Mouse (Mus musculus): ENCODE data around the gene Ascl5. TPM values are rescaled to one million over a fixed set of nuclear protein-coding genes. Genes with fewer than 3 reads are reported as not detected.

Gene Ascl5
- total RNA-seq, 2 experiments from 2014 or later: 0.87 to 1.9 TPM

DNA sequence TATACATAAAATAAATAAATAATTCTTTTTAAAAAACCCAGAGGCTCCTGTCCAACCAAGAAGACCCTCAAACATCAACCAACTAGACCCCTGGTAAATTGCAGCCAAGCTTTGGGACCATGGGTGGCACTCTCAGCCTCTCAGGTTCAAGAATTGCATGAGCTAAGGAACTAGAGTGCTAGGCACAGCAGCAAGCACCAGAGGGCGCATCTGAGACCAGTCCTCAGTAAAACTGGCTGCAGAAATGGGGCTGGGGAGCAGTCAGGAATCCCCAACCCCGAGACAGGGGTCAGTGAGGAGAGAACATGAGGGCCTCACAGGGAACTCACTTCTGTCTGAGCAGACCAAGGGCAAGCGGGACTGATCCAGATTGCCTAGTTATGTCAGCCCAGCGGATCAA lies 4.8 kb upstream of the Ascl5 start:
- intact Hi-C loops (cut with DNase I): loop anchor here (5.0 kb wide), 2 partner anchors 167 to 412 kb away; partner anchors contain the start of gene Mroh3
- DNase-seq (ENCODE audit: low spot score in 2 of 2): peak; percentile 67 to 75

DNA sequence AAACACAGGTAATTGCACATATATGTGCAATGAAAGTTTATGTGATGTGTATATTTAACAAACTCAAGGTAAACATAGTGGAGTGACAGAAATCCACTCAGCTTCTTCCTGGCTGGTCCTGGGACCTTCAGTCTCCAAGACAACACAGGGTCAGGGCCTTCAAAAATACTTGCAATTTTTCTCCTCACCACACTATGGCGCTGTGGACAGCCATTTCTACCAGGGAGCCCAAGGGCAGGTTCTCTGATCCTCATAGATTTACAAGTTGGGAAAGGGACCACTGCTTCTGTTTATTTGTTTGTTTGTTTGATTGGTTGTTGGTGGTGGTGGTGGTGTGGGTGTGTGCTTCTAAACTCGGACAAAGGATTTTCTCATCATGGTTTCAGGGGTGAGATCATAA lies 3.2 kb upstream of the Ascl5 start:
- intact Hi-C loops (cut with DNase I): loop anchor here (5.0 kb wide), 2 partner anchors 165 to 410 kb away; partner anchors contain the start of gene Mroh3
- DNase-seq (ENCODE audit: low spot score in 2 of 2): no peak

- intact Hi-C loops (cut with DNase I): loop anchor here (5.0 kb wide), 2 partner anchors 164 to 409 kb away; partner anchors contain the start of gene Mroh3
- DNase-seq (ENCODE audit: low spot score in 2 of 2): no peak
Observed at GRCm38 (mm10) chr1:136047894-136048293, 2.7 kb upstream of the Ascl5 start.

DNA sequence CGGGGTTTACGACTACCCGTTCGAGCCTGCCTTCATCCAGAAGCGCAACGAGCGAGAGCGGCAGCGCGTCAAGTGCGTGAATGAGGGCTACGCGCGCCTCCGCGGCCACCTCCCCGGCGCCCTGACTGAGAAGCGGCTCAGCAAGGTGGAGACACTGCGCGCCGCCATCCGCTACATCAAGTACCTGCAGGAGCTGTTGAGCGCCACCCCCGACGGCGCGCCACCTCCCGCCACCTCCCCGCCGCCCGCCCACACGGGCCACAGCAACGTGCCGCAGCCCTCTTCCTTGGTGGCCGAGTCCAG lies 360 bp downstream of the Ascl5 start:
- intact Hi-C loops (cut with DNase I): loop anchor here (2.0 kb wide), 2 partner anchors 26 to 116 kb away; no protein-coding TSS in a partner anchor
- DNase-seq (ENCODE audit: low spot score in 2 of 2): peak in 1 of 2 experiments; percentile 45

- peak; percentile 81 to 93 for DNase-seq (ENCODE audit: low spot score in 2 of 2)
- intact Hi-C loops (cut with DNase I): loop anchor here (2.0 kb wide), 2 partner anchors 25 to 115 kb away; no protein-coding TSS in a partner anchor
Observed at GRCm38 (mm10) chr1:136051465-136051864, 861 bp downstream of the Ascl5 start.

GRCm38 (mm10) chr1:136052547-136052946 lies 1.9 kb downstream of the Ascl5 start, which contains the start of gene Cacna1s:
Gene Cacna1s, plus strand, starts transcription at chr1:136052750.
- intact Hi-C loops (cut with DNase I): no loop called here

DNA sequence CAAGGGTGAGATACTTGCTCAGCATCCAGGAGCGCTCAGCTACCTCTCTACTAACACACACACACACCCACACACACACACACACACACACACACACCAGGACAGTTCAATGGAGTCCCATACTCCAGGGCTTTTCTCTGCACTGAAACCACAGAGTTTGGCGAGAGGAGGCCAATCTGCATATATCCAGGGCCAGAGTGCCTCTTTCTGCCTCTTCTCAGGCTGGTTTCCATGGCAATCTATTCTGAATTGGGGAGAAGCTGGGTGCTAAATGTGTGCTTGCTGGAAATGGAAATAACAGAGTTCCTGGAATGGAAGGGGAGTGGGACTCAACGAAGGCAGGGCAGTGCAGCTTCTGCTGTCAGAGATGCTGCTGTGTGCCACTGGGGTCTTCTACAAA lies 5.2 kb downstream of the Ascl5 start:
- intact Hi-C loops (cut with DNase I): loop anchor here (2.0 kb wide), 1 partner anchor 77 kb away; no protein-coding TSS in a partner anchor

More at GRCm38 (mm10) chr1:136052547-136052946, 1.9 kb downstream of the Ascl5 start, which contains the start of gene Cacna1s:
- DNase-seq (ENCODE audit: low spot score in 2 of 2): no peak

DNA sequence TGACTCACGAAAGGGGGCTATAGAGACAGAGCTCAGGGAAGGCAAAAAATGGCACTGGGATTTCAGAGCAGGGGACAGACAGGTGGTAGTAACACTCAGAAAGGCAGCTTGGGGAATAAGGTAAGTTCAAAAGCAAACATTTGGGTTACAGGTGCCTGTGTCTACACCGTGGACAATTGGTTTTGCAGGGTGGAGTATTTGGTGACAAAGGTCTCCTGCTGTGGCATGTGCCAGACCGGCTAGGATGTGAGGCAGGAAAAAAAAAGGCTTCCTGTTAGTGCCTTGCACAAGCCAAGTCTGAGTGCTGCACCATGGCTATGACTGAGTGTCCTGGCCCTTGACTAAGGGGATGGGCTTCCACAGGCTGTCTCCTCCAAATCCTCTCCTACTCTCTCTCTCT lies 8.0 kb downstream of the Ascl5 start:
- intact Hi-C loops (cut with DNase I): no loop called here

More for the DNA sequence above, 5.2 kb downstream of the Ascl5 start:
- peak; percentile 59 to 94 for DNase-seq (ENCODE audit: low spot score in 2 of 2)

DNA sequence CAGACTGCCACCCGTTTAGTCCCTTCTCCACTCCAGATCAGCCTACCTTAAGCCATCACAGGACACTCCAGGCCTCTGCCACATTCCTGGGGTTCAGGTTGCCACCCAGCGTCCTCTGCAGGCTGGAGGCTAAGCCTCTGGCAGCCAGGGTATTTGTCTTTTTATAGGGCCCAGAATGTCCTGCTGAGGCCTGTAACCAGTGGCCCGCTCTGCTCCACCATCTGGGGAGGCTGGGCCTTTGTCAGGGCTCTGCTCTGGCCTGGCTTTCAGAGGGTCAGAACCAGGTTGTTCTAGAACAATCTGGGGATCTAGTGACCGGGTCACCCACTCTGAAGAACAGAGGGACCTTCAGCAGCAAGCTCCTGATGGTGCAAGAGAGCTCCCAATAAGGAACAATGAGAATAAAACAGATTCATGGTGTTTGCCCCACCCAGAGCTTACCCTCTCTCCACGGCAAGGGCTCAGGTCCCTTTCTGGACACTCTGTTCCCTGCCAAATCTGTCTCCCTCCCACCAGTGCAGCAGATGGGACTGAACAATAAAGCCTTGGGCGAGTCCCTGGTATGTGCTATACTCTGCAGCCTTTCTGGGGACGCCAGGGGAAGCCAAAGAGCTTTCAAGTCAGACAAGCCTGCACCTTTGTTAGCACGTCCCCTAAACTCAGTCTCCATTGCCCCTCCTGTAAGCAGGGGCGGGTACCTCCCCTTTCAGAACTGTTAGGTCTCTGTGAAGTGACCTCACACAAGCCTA lies 10.6 kb downstream of the Ascl5 start:
- DNase-seq (ENCODE audit: low spot score in 2 of 2): peak; percentile 84 to 91
- intact Hi-C loops (cut with DNase I): no loop called here

More for the DNA sequence above, 8.0 kb downstream of the Ascl5 start:
- DNase-seq (ENCODE audit: low spot score in 2 of 2): no peak

DNA sequence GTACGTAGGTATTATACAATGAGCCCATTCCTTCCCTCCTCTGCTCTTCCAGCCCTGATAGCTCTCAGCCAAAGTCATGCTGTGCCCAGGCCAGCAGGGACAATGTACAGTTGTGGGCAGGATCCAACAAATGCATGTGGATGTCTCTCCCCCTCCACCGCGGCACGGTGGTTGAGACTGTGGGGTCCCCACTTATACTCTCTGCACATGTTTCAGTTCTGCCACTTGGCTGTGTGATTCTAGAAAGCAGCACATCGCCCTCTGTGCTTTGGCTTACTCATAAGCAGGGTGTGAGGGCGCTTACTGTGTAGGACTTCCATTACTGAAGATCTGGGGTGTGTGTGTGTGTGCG lies 11.2 kb downstream of the Ascl5 start:
- intact Hi-C loops (cut with DNase I): no loop called here
- DNase-seq (ENCODE audit: low spot score in 2 of 2): peak in 1 of 2 experiments; percentile 54

DNA sequence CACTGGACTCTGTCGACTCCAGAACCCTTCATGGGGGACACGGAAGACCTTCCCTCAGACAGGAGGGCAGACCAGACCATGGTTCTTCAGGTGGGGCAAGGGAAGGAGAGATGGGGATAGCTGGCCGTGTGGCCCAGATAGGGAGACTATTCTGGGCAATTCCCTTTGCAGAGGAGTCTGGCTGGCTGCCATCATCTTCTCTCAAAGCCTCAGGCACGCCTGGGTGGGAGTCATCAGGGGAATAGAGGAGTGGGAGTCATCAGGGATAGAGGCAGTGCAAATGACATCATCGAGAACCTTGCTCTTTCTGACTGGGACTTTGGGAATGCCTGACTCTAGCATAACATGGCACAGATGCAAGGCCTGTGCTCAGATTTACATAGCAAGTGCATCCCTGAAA lies 13.4 kb downstream of the Ascl5 start:
- no peak for DNase-seq (ENCODE audit: low spot score in 2 of 2)
- intact Hi-C loops (cut with DNase I): no loop called here

DNA sequence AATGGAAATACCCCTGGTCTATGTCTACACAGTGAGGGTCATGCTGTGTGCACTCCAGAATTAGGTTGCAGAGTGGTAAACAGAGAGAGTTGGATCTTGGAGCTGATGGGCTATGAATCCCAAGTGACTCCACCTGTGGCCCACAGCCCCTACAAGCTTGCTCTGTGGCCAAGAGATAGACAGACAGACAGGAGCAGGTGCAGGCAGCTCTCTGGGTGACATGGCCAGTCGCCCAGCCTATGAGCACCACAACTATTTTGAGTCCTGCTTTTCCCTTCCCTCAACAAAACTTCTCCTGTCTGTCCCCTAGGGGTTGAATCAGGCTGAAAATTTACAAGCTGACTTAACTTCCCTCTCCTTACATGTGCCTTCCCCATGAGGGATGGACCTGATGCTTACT lies 16.0 kb downstream of the Ascl5 start:
- no peak for DNase-seq (ENCODE audit: low spot score in 2 of 2)
- intact Hi-C loops (cut with DNase I): no loop called here

DNA sequence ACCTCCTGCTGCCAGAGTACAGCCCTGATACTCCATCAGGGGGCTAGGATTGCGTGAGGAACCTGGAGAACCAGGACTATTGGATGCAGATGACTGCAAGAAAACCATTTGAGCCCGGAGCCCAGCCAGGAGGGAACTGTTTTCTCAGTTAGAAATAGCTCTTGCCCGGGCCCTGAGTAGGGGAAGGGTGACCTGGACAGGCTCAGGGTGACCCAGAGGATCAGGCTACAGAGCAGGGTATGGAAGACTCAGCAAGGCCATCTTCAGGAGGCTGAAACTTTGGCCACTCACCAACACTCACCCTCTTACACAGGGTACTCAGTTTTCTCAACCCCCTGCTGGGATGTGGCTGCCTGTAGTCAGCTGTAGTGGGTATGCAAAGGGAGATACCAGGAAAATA lies 17.0 kb downstream of the Ascl5 start:
- no peak for DNase-seq (ENCODE audit: low spot score in 2 of 2)
- intact Hi-C loops (cut with DNase I): no loop called here

- intact Hi-C loops (cut with DNase I): loop anchor here (2.0 kb wide), 1 partner anchor 25 kb away; the partner anchor contains the start of gene Ascl5
- DNase-seq (ENCODE audit: low spot score in 2 of 2): peak; percentile 43 to 54
Observed at GRCm38 (mm10) chr1:136076086-136076485, 25.5 kb downstream of the Ascl5 start.

GRCm38 (mm10) chr1:136077656-136078055 lies 27.1 kb downstream of the Ascl5 start:
- intact Hi-C loops (cut with DNase I): loop anchor here (2.0 kb wide), 1 partner anchor 27 kb away; the partner anchor contains the start of gene Ascl5
- DNase-seq (ENCODE audit: low spot score in 2 of 2): no peak

- intact Hi-C loops (cut with DNase I): no loop called here
- no peak for DNase-seq (ENCODE audit: low spot score in 2 of 2)
Observed at GRCm38 (mm10) chr1:136081161-136081560, 30.6 kb downstream of the Ascl5 start.

DNA sequence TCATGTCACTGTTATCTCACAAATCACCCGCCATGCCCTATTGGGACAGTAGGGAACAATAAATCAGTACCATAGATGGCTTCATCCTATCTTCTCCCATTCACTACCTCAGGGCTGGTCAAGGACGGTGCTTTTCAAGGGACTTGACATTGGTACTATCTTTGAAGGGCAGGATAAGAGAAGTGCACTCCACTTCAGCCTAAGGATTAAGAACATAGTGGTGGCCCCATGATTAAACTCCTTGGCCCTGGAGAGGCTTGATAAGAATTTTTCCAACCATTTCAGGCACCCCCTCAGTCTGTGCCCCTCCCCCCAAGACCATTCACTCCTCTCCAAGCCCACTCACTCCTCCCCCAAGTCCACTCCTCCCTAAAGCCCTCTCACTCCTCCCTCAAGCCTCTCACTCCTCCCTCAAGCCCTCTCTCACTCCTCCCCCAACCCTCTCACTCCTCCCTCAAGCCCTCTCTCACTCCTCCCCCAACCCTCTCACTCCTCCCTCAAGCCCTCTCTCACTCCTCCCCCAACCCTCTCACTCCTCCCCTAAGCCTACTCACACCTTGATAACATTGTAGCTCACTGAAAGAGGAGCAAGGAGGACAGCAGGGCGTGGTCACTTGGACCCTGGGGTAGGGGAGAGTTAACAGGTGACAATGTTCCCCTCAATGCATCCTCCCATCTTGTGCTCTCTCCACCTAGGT lies 35.5 kb downstream of the Ascl5 start:
- intact Hi-C loops (cut with DNase I): no loop called here
- no peak for DNase-seq (ENCODE audit: low spot score in 2 of 2)

DNA sequence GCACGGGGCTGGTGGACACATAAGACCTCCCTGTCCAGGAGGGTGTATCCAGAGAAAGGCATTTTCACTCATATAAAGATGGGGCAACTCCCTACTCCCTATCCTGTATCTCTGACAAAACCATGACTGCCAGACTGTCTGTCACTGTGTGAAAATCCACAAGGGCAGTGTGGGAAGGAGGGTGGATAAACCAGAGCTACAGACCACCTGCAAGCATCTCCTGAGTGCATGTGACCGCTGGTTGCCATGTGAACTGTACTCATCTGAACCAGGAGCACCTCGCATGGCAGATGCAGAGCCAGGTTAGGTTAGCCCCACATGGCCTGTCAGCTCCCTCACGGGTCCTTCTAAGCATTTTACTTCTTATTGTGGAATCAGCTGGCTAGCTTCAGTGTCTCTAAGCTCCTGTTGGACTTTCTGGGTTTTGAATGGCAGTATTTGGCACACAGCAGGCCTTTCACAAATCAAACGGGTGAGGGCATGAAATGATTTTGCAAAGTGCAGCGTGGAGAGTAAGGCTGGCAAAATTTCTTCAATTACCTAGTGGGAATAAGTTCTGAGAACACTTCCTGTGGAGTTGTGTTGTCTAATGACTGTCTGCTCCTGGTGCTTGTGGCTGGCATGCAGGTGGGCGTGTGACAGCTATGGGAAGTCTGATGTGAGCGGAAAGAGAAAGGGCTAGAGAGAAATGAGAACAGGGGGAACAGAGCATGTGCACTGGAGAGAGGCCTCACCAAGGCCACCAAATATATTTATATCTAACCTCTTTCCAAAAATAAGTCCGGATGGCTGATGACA lies 39.0 kb downstream of the Ascl5 start:
- DNase-seq (ENCODE audit: low spot score in 2 of 2): peak; percentile 23 to 56
- intact Hi-C loops (cut with DNase I): no loop called here

- DNase-seq (ENCODE audit: low spot score in 2 of 2): no peak
- intact Hi-C loops (cut with DNase I): no loop called here
Observed at GRCm38 (mm10) chr1:136093726-136094125, 43.1 kb downstream of the Ascl5 start.

DNA sequence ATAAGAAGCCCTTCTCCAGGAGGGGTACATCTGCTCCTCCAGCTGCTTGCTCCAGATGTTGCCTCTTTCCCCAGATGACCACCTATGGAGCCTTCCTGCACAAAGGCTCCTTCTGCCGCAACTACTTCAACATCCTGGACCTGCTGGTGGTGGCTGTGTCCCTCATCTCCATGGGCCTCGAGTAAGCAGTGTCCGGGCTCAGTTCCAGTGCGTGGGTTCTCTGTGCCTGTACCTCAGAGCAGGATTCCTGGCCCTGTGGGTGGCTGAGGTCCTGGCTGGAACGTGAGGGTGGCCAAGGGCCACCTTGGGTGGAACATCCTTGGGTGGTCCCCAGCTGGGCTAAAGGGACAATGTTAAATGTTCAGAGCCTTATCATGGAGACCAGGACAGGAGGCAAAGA lies 44.2 kb downstream of the Ascl5 start:
- DNase-seq (ENCODE audit: low spot score in 2 of 2): no peak
- intact Hi-C loops (cut with DNase I): no loop called here
